In the genomic region with DNA sequence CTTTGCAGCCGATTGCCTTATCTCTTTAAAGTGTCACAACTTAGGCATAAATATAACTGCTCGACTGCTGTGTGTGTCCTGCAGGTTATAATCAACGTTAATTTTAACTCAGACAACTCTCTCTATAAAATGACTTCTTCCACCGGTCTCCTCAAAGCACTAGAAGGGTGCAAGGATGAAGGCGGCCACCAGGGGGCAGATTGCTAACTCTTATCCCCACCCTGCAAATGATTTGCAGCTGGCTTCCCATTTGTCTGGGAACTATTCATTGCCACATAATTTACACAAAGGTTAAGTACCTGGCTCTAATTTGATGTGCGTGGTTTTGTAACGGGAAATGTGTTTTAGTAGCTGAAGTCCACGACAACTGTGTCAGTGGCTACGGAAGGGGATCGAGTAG, we compare ENCODE assay signal across 8 mouse cellular contexts.
A peak's percentile ranks its signal among the peaks of the same experiment; 100 is the strongest.
DNase-seq lines count a peak whose midpoint lies in the region; ATAC-seq and TF ChIP-seq lines count a peak whose summit lies in the region.

No protein-coding gene starts in this region.

- H3K9ac ChIP-seq in forebrain, embryonic 13.5 days: no peak overlapping the region
- H3K9ac ChIP-seq in forebrain, embryonic 16.5 days (replicated peaks; ENCODE audit: low read depth, low read length): no peak overlapping the region
- no peak overlapping the region for H3K9ac ChIP-seq in midbrain, postnatal 0 days (replicated peaks; ENCODE audit: low read length, poor library complexity, severe bottlenecking)

- no peaks in the 10 kb centered on the region for H3K4me1 ChIP-seq in forebrain, embryonic 13.5 days
- H3K4me1 ChIP-seq in forebrain, embryonic 16.5 days (replicated peaks; ENCODE audit: control insufficient read depth, insufficient read depth, low read length): no peaks in the 10 kb centered on the region
- no peaks in the 10 kb centered on the region for H3K4me1 ChIP-seq in midbrain, postnatal 0 days (ENCODE audit: insufficient read depth, low read length)
- no peaks in the 10 kb centered on the region for H3K4me1 ChIP-seq in testis, adult 2 months (ENCODE audit: control insufficient read depth, insufficient read depth, low read length)

- DNase-seq in T-cell, adult 2 months (ENCODE audit: low spot score): peak; percentile 59
- peak; percentile 36 to 57 for DNase-seq in heart, adult 9 months (ENCODE audit: low spot score in 2 of 2)
- DNase-seq in layer of hippocampus, postnatal 36 days: peak; percentile 68 to 74
- peak; percentile 46 for DNase-seq in midbrain, postnatal 0 days (ENCODE audit: low spot score)

- no peak overlapping the region for H3K27ac ChIP-seq in forebrain, embryonic 13.5 days
- no peak overlapping the region for H3K27ac ChIP-seq in forebrain, embryonic 16.5 days (ENCODE audit: low read length)
- H3K27ac ChIP-seq in midbrain, postnatal 0 days (ENCODE audit: low read depth, low read length): no peak overlapping the region
- H3K27ac ChIP-seq in testis, adult 2 months (ENCODE audit: control insufficient read depth, insufficient read depth, low read depth, low read length): no peak overlapping the region

- 0 out of 2 replicates have a peak, but pooled peaks have one; percentile 36 for ATAC-seq in forebrain, embryonic 13.5 days
- ATAC-seq in forebrain, embryonic 16.5 days: no peak
- peak; percentile 83 for ATAC-seq in common myeloid progenitor, adult 5-6 weeks (replicated peaks; ENCODE audit: low read depth, poor library complexity, severe bottlenecking)
- ATAC-seq in midbrain, postnatal 0 days (ENCODE audit: low FRiP score): no peak

- TF ChIP-seq CTCF in midbrain, postnatal 0 days (IDR thresholded peaks at IDR 0.05): peak; percentile 73
- peak; percentile 58; the same call in 1 of the 2 replicates for TF ChIP-seq CTCF in testis, adult 2 months (IDR thresholded peaks at IDR 0.05; ENCODE audit: control insufficient read depth, insufficient read depth, insufficient replicate concordance, low read depth, low read length)

- no peaks in the 10 kb centered on the region for H3K9me3 ChIP-seq in forebrain, embryonic 13.5 days (replicated peaks)
- H3K9me3 ChIP-seq in forebrain, embryonic 16.5 days (ENCODE audit: control insufficient read depth, low read length): no peaks in the 10 kb centered on the region
- no peaks in the 10 kb centered on the region for H3K9me3 ChIP-seq in midbrain, postnatal 0 days (ENCODE audit: low read length)

- H3K36me3 ChIP-seq in forebrain, embryonic 13.5 days (ENCODE audit: poor library complexity, severe bottlenecking): peaks cover 15% of the 10 kb centered on the region
- no peaks in the 10 kb centered on the region for H3K36me3 ChIP-seq in forebrain, embryonic 16.5 days (ENCODE audit: control insufficient read depth, insufficient read depth)
- H3K36me3 ChIP-seq in midbrain, postnatal 0 days (ENCODE audit: insufficient read depth, low read length): 0 out of 2 replicates have a peak, but pooled peaks cover 2% of the 10 kb centered on the region
- H3K36me3 ChIP-seq in testis, adult 2 months (ENCODE audit: control insufficient read depth, insufficient read depth, low read length): no peaks in the 10 kb centered on the region

- TF ChIP-seq POLR2A in testis, adult 2 months (IDR thresholded peaks at IDR 0.05; ENCODE audit: control insufficient read depth, low read depth, low read length): no peak

- H3K4me3 ChIP-seq in forebrain, embryonic 13.5 days: no peak overlapping the region
- H3K4me3 ChIP-seq in forebrain, embryonic 16.5 days (replicated peaks; ENCODE audit: low read length): no peak overlapping the region
- no peak overlapping the region for H3K4me3 ChIP-seq in midbrain, postnatal 0 days (ENCODE audit: low read depth, low read length)
- H3K4me3 ChIP-seq in testis, adult 2 months (ENCODE audit: control insufficient read depth, low read depth, low read length): no peak overlapping the region

- H3K27me3 ChIP-seq in forebrain, embryonic 13.5 days: no peaks in the 10 kb centered on the region
- no peaks in the 10 kb centered on the region for H3K27me3 ChIP-seq in forebrain, embryonic 16.5 days (replicated peaks; ENCODE audit: control insufficient read depth, insufficient read depth, low read length)
- no peaks in the 10 kb centered on the region for H3K27me3 ChIP-seq in midbrain, postnatal 0 days (ENCODE audit: insufficient read depth, low read length)
- H3K27me3 ChIP-seq in testis, adult 2 months (ENCODE audit: control insufficient read depth, insufficient read depth, low read length): no peaks in the 10 kb centered on the region

- 58% methylated on average over 10 of the region's 10 CpGs for WGBS in forebrain, embryonic 13.5 days
- WGBS in forebrain, embryonic 16.5 days: 55% methylated on average over 10 of the region's 10 CpGs
- WGBS in midbrain, postnatal 0 days: 68% methylated on average over 10 of the region's 10 CpGs

- H3K4me2 ChIP-seq in forebrain, embryonic 13.5 days: no peak overlapping the region
- no peak overlapping the region for H3K4me2 ChIP-seq in forebrain, embryonic 16.5 days (ENCODE audit: low read length)
- H3K4me2 ChIP-seq in midbrain, postnatal 0 days (ENCODE audit: low read depth, low read length, poor library complexity, severe bottlenecking): no peak overlapping the region

Comparison
In these comparisons a context has a peak if more than half of its experiments do, and no peak if none do; other contexts are left out.
1. ATAC-seq: peak in forebrain, embryonic 13.5 days (single experiment) and common myeloid progenitor, adult 5-6 weeks (single experiment); none in forebrain, embryonic 16.5 days (single experiment) and midbrain, postnatal 0 days (single experiment).
2. Peak in every context shown above with its lines, with median percentiles within 50 percentile points of each other: DNase-seq.